Mouse (Mus musculus) CH12F3 (cell line): ENCODE measurements around the gene Fibcd1.

Experiments used
- in situ Hi-C: fragments of 300-500 bp; cut with MboI; formaldehyde crosslinking; loops from 2 replicates; pipeline ENCODE4 v1.14.3; 2020; ENCODE audit warnings: low sequenced_read_pairs

The Fibcd1 gene

GRCm38 (mm10) chr2:31845896-31846691 lies at the start of gene Fibcd1:
TSS of gene Fibcd1 (minus strand) at chr2:31846005.
- in situ Hi-C loops, result no loop called here

- in situ Hi-C loops, result no loop called here
Measured at GRCm38 (mm10) chr2:31894221-31894870, 48.5 kb upstream of the Fibcd1 start.

- in situ Hi-C loops, result no loop called here
Measured at GRCm38 (mm10) chr2:31893110-31893669, 47.4 kb upstream of the Fibcd1 start.

GRCm38 (mm10) chr2:31891219-31891618 lies 45.4 kb upstream of the Fibcd1 start:
- in situ Hi-C loops, result no loop called here

- in situ Hi-C loops, result loop anchor here (5.0 kb wide), 1 partner anchor 72 kb away; no protein-coding TSS in a partner anchor
Measured at GRCm38 (mm10) chr2:31888871-31889270, 43.1 kb upstream of the Fibcd1 start.

GRCm38 (mm10) chr2:31887030-31887429 lies 41.2 kb upstream of the Fibcd1 start, which contains the start of gene Lamc3:
TSS of gene Lamc3 (plus strand) at chr2:31887291.
- in situ Hi-C loops, result loop anchor here (5.0 kb wide), 1 partner anchor 70 kb away; no protein-coding TSS in a partner anchor

GRCm38 (mm10) chr2:31884806-31885205 lies 39.0 kb upstream of the Fibcd1 start:
- in situ Hi-C loops, result loop anchor here (5.0 kb wide), 1 partner anchor 68 kb away; no protein-coding TSS in a partner anchor

GRCm38 (mm10) chr2:31883061-31883460 lies 37.3 kb upstream of the Fibcd1 start:
- in situ Hi-C loops, result no loop called here

- in situ Hi-C loops, result no loop called here
Measured at GRCm38 (mm10) chr2:31880868-31881267, 35.1 kb upstream of the Fibcd1 start.

- in situ Hi-C loops, result no loop called here
Measured at GRCm38 (mm10) chr2:31878610-31879009, 32.8 kb upstream of the Fibcd1 start.

GRCm38 (mm10) chr2:31876446-31876845 lies 30.6 kb upstream of the Fibcd1 start:
- in situ Hi-C loops, result no loop called here

GRCm38 (mm10) chr2:31874290-31874855 lies 28.6 kb upstream of the Fibcd1 start:
- in situ Hi-C loops, result no loop called here

GRCm38 (mm10) chr2:31870683-31871082 lies 24.9 kb upstream of the Fibcd1 start:
- in situ Hi-C loops, result no loop called here

- in situ Hi-C loops, result no loop called here
Measured at GRCm38 (mm10) chr2:31869692-31870091, 23.9 kb upstream of the Fibcd1 start.

GRCm38 (mm10) chr2:31868538-31869164 lies 22.8 kb upstream of the Fibcd1 start:
- in situ Hi-C loops, result no loop called here

GRCm38 (mm10) chr2:31867773-31868537 lies 22.1 kb upstream of the Fibcd1 start:
- in situ Hi-C loops, result no loop called here

- in situ Hi-C loops, result no loop called here
Measured at GRCm38 (mm10) chr2:31865794-31866193, 20.0 kb upstream of the Fibcd1 start.

GRCm38 (mm10) chr2:31865322-31865721 lies 19.5 kb upstream of the Fibcd1 start:
- in situ Hi-C loops, result no loop called here

GRCm38 (mm10) chr2:31864891-31865290 lies 19.1 kb upstream of the Fibcd1 start:
- in situ Hi-C loops, result no loop called here

- in situ Hi-C loops, result no loop called here
Measured at GRCm38 (mm10) chr2:31863766-31864165, 18.0 kb upstream of the Fibcd1 start.
